Mouse (Mus musculus) lung, adult 2 months (tissue): ENCODE measurements around the gene Ptov1. TPM values are rescaled to one million over a fixed set of nuclear protein-coding genes. Genes with fewer than 3 reads are reported as not detected.
A peak's percentile ranks its signal among the peaks of the same experiment; 100 is the strongest.

ENCODE experiments used
- DNase-seq: peaks from one replicate; pipeline ENCODE4 v3.0.0; 2022
- H3K4me1 ChIP-seq: fragments of 200-500 bp; 2 replicates; pipeline ENCODE4 v1.6.1; 2011; ENCODE audit warnings: low read length; ENCODE audit not compliant: control insufficient read depth, insufficient read depth
- H3K4me3 ChIP-seq: fragments of 200-500 bp; replicated peaks from 2 replicates; pipeline ENCODE3; 2011; ENCODE audit warnings: low read depth, mild to moderate bottlenecking, control low read depth, low read length; ENCODE audit errors: extremely low read depth
- CTCF ChIP-seq: fragments of 200-500 bp; IDR thresholded peaks from 2 replicates; pipeline ENCODE4 v1.5.1; 2011; ENCODE audit warnings: mild to moderate bottlenecking, low read length, control low read depth; ENCODE audit not compliant: insufficient read depth
- POLR2A ChIP-seq: fragments of 200-500 bp; IDR thresholded peaks from 2 replicates; pipeline ENCODE4 v1.6.1; 2011; ENCODE audit warnings: low read depth, mild to moderate bottlenecking, control low read depth, low read length, borderline replicate concordance; ENCODE audit errors: extremely low read depth
- WGBS: fragments of 180-500 bp; shearing (Covaris S2); methylation state at CpG from one replicate; pipeline ENCODE4 v1.1.7; 2018; 5-methylcytosine and 5-hydroxymethylcytosine counted together
- polyA plus RNA-seq: library from polyadenylated mRNA; depleted of rRNA; stranded (reverse); fragments of >200 nt; gene quantifications from 2 replicates; pipeline ENCODE4 v1.2.3, GENCODE M21; 2012

Gene Ptov1
- polyA plus RNA-seq, 1 experiment = 280 TPM

DNA sequence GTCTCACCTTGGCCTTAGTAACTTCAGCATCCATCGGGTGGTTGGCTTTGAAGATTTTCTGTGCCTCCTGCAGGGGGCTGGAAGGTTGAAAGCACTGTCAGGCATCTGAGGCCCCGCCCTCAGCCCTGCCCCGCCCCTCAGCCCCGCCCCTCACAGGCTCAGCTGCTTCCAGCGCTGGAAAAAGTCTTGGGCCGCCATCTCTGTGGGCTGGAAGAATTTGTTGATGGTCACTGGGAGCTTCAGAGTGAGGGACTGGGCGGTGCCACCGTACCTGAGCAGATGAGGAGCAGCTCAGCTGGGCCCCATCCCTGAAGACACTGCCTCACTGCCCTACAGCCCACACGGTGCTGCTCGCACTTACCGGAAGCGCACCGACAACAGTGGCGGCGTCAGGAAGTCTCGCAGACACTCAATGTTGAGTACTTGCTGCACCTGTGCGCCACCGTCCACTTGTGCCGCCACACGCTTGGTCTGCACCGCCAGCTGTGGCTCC is 31.7 kb upstream of the Ptov1 start:
- 20% methylated on average over 21 of the region's 21 CpGs for WGBS
- TF ChIP-seq POLR2A (peak; percentile 53; the same call in 1 of the 2 replicates), CTCF (0 out of 2 replicates have a peak, but pooled peaks have one; percentile 11)
- peak overlapping the region; percentile 76 for H3K4me3 ChIP-seq
- peak; percentile 55 for DNase-seq
- H3K4me1 ChIP-seq = no peaks in the 10 kb centered on the region; the same call in none of the 2 replicates

DNA sequence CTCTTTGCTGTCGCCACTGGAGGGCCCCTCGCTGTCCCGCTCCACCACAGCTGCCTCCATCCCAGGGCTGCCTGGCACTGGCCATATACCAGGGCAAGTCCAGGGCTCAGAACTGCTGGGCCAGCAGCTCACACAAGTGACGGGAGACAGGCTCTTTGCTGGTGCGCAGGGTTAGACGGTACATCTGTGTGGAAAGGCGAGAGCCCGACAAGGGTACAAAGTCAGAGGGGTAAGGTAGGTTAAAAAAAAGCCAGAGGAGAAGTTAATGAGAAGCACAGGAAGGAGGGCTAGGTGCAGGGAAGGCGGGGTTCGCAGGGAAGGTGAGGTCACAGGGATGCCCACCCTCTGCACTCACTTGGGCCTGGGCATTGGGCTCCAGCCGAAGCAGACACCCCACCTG is 31.0 kb upstream of the Ptov1 start:
- 90% methylated on average over 11 of the region's 11 CpGs for whole genome bisulfite sequencing
- Histone ChIP-seq H3K4me1 (no peaks in the 10 kb centered on the region; the same call in none of the 2 replicates), H3K4me3 (no peak overlapping the region)
- TF ChIP-seq POLR2A (no peak), CTCF (no peak)
- no peak for DNase-seq

DNA sequence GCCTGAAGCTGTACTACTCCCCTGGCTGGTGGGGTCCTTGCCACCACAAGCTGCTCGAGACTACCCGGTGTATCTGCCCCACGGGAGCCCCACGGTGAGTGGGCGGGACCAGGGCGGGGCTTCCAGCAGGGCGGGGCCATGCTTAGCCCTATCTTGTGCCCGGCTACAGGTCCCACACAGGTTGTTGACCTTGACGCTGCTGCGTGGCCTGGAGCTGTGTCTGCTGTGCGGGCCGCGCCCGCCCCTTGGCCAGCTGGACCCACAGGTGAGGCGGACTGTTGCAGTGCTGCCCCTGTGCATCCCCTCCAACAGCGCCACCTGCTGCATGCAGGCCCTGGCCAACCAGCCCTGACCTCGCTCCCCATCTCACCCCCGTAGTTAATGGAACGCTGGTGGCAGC is 29.0 kb upstream of the Ptov1 start:
- DNase-seq = peak; percentile 27
- Histone ChIP-seq H3K4me1 (peaks cover 4% of the 10 kb centered on the region), H3K4me3 (no peak overlapping the region)
- no peak for TF ChIP-seq POLR2A
- 0 out of 2 replicates have a peak, but pooled peaks have one; percentile 14 for TF ChIP-seq CTCF
- 47% methylated on average over 19 of the region's 19 CpGs for WGBS

DNA sequence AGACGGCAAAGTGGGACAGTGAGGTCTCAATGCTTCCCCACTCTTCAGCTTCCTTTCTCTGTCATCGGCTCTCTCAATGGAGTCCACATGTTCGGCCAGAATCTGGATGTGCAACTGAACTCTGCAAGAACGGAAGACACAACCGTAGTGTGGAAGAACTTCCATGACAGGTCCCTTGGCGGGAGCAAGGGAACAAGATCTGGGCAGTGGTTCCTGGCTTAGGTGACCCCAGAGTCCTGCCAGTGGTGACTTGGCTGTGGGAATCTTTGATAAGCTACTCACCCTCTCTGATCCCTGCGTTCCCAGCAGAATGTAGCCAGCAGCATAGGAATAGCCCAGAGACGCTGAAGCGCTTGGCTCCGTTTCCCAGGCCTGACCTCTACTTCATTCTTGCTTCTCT is 26.9 kb upstream of the Ptov1 start:
- DNase-seq = no peak
- Histone ChIP-seq H3K4me1 (peaks cover 7% of the 10 kb centered on the region), H3K4me3 (peak overlapping the region; percentile 71)
- WGBS = 21% methylated on average over 10 of the region's 10 CpGs
- no peak for TF ChIP-seq POLR2A
- no peak for TF ChIP-seq CTCF

DNA sequence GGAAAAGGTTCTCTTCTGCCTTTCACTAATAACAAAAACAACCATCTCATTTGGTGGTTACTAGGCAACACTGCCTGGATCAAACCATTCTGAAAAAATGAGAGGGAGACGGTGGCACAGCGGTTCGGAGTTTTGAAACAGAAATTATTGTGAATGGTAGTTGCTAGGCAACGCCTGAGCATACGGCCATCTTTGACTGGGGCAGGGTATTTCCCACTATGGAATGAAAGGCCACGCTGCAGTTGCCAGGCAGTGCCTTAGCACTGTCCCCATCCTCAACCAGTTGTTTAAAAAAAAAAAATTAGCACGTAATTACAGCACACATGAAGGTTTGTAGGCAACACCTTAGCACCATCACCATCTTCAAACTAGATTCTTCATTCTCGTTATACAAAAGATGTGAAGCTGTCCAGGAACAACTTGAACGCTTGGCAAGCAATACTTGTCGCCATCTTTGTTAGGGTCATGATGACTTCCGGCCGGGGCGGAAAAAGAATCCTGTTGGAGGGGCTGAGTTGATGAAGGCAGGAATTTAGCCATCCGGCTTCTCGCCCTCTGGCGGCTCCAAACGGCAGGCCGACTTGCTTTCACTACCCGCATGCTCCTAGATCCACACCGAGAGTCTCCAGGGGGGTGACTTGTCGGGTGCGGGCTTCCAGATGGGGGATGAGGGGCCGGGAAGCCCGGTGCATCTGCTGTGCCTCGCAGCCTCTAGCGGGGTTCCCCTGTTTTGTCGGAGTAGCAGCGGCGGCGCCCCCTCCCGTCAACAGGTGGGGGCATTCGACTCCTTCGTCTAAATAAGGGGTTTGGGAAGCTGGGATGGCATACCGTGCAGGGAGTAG is 26.2 kb upstream of the Ptov1 start, which contains the start of gene Fuz:
Gene Fuz, plus strand, starts transcription at position 487 of the 842 bp plus-strand sequence.
- WGBS = under 1% methylated on average over 34 of the region's 34 CpGs

DNA sequence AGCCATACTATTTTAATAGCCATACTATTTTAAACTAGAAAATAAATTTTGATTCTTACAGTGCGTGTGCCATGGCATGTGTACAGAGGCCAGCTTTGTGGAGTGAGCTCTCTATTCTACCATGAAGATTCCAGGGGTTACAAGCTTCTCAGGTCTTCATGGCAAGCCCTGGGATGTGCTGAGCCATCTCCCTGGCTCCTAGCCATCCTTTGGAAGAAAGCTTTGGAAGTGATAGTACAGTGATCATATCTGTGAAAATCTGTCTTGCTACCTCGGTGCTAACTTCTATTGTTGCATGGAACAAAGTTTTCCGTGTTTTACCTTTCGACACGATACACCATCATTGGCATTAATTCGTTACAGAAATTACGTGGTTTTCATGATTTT is 25.6 kb upstream of the Ptov1 start:
- peak overlapping the region; percentile 46 for H3K4me3 ChIP-seq
- no peak for DNase-seq
- TF ChIP-seq POLR2A (no peak), CTCF (no peak)
- H3K4me1 ChIP-seq = peaks cover 10% of the 10 kb centered on the region
- 47% methylated on average over 7 of the region's 7 CpGs for WGBS

More for the DNA sequence above, 26.2 kb upstream of the Ptov1 start, which contains the start of gene Fuz:
- Histone ChIP-seq H3K4me3 (peak within 1 kb of the TSS; percentile 71), H3K4me1 (peaks cover 10% of the 10 kb centered on the region)
- peak; percentile 87 for DNase-seq
- TF ChIP-seq CTCF (peak; percentile 63), POLR2A (peak; percentile 66; the same call in 1 of the 2 replicates)

DNA sequence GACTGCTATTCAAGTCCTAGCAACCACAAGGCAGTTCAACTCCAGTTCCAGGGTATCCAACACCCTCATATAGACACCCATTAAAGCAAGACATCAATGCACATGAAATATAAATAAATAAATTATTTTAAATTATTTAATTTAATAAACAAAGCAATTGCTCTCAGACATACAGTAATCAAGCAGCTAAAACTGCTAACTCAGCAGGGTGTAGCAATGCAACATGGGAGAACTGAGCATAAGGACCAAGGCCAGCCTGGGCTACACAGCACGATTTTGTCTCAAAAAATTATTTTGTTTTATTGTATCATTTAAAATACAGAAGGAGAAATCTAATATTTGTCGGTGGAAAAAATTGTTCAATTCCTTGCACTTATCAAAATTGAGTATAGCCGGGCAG is 24.6 kb upstream of the Ptov1 start:
- 85% methylated on average over 3 of the region's 3 CpGs for WGBS
- no peak overlapping the region for H3K4me3 ChIP-seq
- peaks cover 10% of the 10 kb centered on the region for H3K4me1 ChIP-seq
- no peak for DNase-seq
- TF ChIP-seq POLR2A (no peak), CTCF (no peak)

DNA sequence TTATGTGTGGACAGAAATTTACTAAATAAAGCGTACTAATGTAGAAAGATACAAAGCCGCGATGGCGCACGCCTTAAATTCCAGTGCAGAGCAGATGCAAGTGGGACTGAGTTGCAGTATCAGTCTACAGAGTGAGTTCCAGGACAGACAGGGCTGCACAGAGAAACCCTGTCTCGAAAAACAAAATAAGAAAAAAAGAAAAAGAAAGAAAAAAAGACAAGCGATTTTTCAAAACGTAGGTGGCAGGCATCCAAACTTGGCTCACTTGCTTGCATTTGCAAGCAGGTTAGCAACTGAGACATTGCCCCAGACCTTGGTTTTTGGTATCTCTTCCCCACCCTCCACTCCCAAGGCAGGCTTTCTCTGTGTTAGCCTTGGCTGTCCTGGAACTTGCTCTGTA is 23.6 kb upstream of the Ptov1 start:
- no peak for DNase-seq
- TF ChIP-seq CTCF (no peak), POLR2A (no peak)
- no peak overlapping the region for H3K4me3 ChIP-seq
- 22% methylated on average over 8 of the region's 8 CpGs for WGBS
- peaks cover 10% of the 10 kb centered on the region for H3K4me1 ChIP-seq

DNA sequence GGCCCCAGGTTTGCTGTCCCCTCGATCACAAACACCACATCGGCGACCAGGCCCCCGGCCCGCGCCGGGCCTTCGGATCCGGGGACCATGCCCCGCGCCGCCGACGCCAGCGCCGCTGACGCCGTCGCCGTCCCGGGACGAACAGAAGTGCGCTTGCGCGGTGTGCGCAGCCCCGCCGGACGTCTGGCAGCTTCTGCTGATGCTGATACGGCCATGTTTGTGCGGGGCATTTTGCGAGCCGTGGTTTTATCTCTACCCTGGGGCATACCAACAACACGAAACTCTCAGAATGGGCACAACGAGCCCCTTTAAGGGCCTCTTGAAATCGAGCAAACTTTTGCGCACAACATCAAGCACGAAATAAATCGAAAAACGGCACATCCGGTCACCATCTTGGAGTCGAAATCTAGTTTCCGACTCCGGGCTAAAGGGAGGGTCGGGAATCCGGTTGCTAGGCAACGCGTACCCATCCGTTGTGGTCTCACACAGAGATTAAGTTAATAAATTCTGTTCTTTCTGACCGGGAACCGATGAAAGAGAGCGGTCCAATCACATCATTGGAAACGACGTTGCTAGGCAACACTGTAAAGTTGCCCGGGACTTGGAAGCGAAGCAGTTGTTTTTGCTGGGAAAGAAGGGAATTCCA is 22.8 kb upstream of the Ptov1 start, which contains the start of gene Med25:
Gene Med25, minus strand, starts transcription at position 437 of the 646 bp plus-strand sequence.
- Histone ChIP-seq H3K4me3 (peak within 1 kb of the TSS; percentile 89), H3K4me1 (peaks cover 10% of the 10 kb centered on the region)
- TF ChIP-seq POLR2A (peak; percentile 71), CTCF (no peak)
- under 1% methylated on average over 56 of the region's 56 CpGs for WGBS
- DNase-seq = peak; percentile 88

DNA sequence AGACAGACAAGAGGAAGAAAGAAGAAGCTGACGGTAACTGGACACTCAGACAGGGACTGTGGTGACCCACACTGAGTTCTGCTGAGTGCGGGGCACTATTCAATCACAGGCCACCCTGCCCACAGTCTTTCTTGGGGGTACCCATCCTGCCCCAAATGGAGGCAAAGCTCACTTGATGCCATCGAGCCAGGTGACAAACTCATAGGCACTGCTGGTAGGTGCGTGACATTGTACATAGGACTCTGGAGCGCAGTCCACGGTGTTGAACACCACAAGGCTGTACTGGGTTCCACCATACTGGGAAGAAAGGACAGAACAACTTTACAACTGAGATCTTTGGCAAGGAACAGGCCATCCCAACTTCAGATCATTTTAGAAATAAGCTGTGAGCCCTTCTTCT is 22.0 kb upstream of the Ptov1 start:
- no peak for DNase-seq
- Histone ChIP-seq H3K4me3 (peak overlapping the region; percentile 89), H3K4me1 (peaks cover 10% of the 10 kb centered on the region)
- 14% methylated on average over 6 of the region's 6 CpGs for WGBS
- TF ChIP-seq POLR2A (no peak), CTCF (no peak)
